ENCODE assay signal across 10 mouse cellular contexts in genomic region chr14:72516376-72516775, GRCm38 (mm10). TPM values are rescaled to one million over a fixed set of nuclear protein-coding genes. Genes with fewer than 3 reads are reported as not detected.
DNase-seq lines count a peak whose midpoint lies in the region; ATAC-seq lines count a peak whose summit lies in the region.
"Had no signal": no experiment of that assay in that cellular context is flagged by ENCODE, and none has a peak within 500 bp of the region (broad histone marks: within the 10 kb centered on the region; RNA-seq: fewer than 3 reads in every experiment).

No protein-coding gene starts in this region.

- intact Hi-C loops in gastrocnemius, postnatal 36 days (cut with DNase I) = no loop called here

- H3K4me2 ChIP-seq in forebrain, embryonic 14.5 days (ENCODE audit: low read length) = no peak overlapping the region
- no peak overlapping the region for H3K4me2 ChIP-seq in midbrain, embryonic 14.5 days (ENCODE audit: low read length)

- H3K27me3 ChIP-seq in forebrain, embryonic 14.5 days (replicated peaks; ENCODE audit: control insufficient read depth, insufficient read depth, low read length) = no peaks in the 10 kb centered on the region
- H3K27me3 ChIP-seq in midbrain, embryonic 14.5 days (ENCODE audit: control insufficient read depth, insufficient read depth, low read length) = no peaks in the 10 kb centered on the region

- peak; percentile 27 for DNase-seq in gastrocnemius, postnatal 10 days
- DNase-seq in gastrocnemius, postnatal 36 days = no peak
- peak; percentile 8 for DNase-seq in thymus, postnatal 25 days
- DNase-seq in thymus, postnatal 36 days = no peak
- DNase-seq in forebrain, embryonic 14.5 days (ENCODE audit: low spot score) = peak; percentile 65
- peak; percentile 2 for DNase-seq in large intestine, adult 2 months (ENCODE audit: low read depth, low spot score)
- peak; percentile 84 for DNase-seq in midbrain, embryonic 14.5 days
- no peak for DNase-seq in natural killer cell, adult 2 months (ENCODE audit: low spot score in 2 of 2)

- no peaks in the 10 kb centered on the region for H3K4me1 ChIP-seq in forebrain, embryonic 14.5 days (ENCODE audit: control insufficient read depth, insufficient read depth, low read length)
- H3K4me1 ChIP-seq in midbrain, embryonic 14.5 days (ENCODE audit: control insufficient read depth, insufficient read depth, low read length) = no peaks in the 10 kb centered on the region

- H3K9me3 ChIP-seq in forebrain, embryonic 14.5 days (replicated peaks; ENCODE audit: control insufficient read depth, low read length) = no peaks in the 10 kb centered on the region
- no peaks in the 10 kb centered on the region for H3K9me3 ChIP-seq in midbrain, embryonic 14.5 days (ENCODE audit: control insufficient read depth, low read length)

- no peak overlapping the region for H3K4me3 ChIP-seq in forebrain, embryonic 14.5 days (ENCODE audit: low read depth, low read length)
- no peak overlapping the region for H3K4me3 ChIP-seq in midbrain, embryonic 14.5 days (replicated peaks; ENCODE audit: low read depth, low read length)

- no peaks in the 10 kb centered on the region for H3K36me3 ChIP-seq in forebrain, embryonic 14.5 days (ENCODE audit: control insufficient read depth, insufficient read depth, low read length)
- no peaks in the 10 kb centered on the region for H3K36me3 ChIP-seq in midbrain, embryonic 14.5 days (ENCODE audit: control insufficient read depth, insufficient read depth, low read length)

- no peak overlapping the region for H3K9ac ChIP-seq in forebrain, embryonic 14.5 days (ENCODE audit: low read length)
- H3K9ac ChIP-seq in midbrain, embryonic 14.5 days (replicated peaks; ENCODE audit: low read length) = no peak overlapping the region

- 20% methylated on average over 5 of the region's 5 CpGs for WGBS in forebrain, embryonic 14.5 days
- WGBS in large intestine, adult 2 months = 29% methylated on average over 5 of the region's 5 CpGs
- WGBS in midbrain, embryonic 14.5 days = 26% methylated on average over 5 of the region's 5 CpGs

- no peak overlapping the region for H3K27ac ChIP-seq in forebrain, embryonic 14.5 days (ENCODE audit: low read depth, low read length)
- no peak overlapping the region for H3K27ac ChIP-seq in midbrain, embryonic 14.5 days (replicated peaks; ENCODE audit: low read depth, low read length)

- ATAC-seq in forebrain, embryonic 14.5 days = no peak; the same call in 1 of the 2 replicates
- peak; percentile 50; the same call in 1 of the 2 replicates for ATAC-seq in midbrain, embryonic 14.5 days (ENCODE audit: low FRiP score, low TSS enrichment)

RNA-seq across cellular contexts. Expression of gene Gm9195, which starts 24.7 kb away (rescaled TPM):
- total RNA-seq in gastrocnemius, postnatal 10 days (2021) = not detected
- total RNA-seq in gastrocnemius, postnatal 36 days (2021) = not detected
- polyA plus RNA-seq in forebrain, embryonic 14.5 days (2014; fragmentation: Nextera tagmentation; extraction: Ambion mirVana) = not detected in 2 replicates
- 0.01 and 0.12 TPM in 2 replicates for polyA plus RNA-seq in large intestine, adult 2 months (2012; rRNA removed)
- polyA plus RNA-seq in midbrain, embryonic 14.5 days (2014; fragmentation: Nextera tagmentation; extraction: Ambion mirVana) = not detected in 2 replicates
- total RNA-seq: layer of hippocampus, postnatal 25 days had no signal
- polyA plus RNA-seq: stomach, embryonic 14.5 days had no signal

Comparison
In these comparisons a context has a peak if more than half of its experiments do, and no peak if none do; other contexts are left out.
1. DNase-seq: peak in gastrocnemius, postnatal 10 days (single experiment), thymus, postnatal 25 days (single experiment), forebrain, embryonic 14.5 days (single experiment), large intestine, adult 2 months (single experiment) and midbrain, embryonic 14.5 days (single experiment); none in gastrocnemius, postnatal 36 days (0 of 2), thymus, postnatal 36 days (0 of 2) and natural killer cell, adult 2 months (0 of 2).